Mouse (Mus musculus) embryo, embryonic 9.5 days (tissue): ENCODE measurements around the gene Rfx2.

Experiments used
- DNase-seq: peaks from one replicate; pipeline ENCODE4 v3.0.0-alpha.2; 2017; ENCODE audit errors: extremely low spot score

Rfx2 gene

GRCm38 (mm10) chr17:56780291-56780978 lies 50.4 kb downstream of the Rfx2 start:
- no peak for DNase-seq

DNA sequence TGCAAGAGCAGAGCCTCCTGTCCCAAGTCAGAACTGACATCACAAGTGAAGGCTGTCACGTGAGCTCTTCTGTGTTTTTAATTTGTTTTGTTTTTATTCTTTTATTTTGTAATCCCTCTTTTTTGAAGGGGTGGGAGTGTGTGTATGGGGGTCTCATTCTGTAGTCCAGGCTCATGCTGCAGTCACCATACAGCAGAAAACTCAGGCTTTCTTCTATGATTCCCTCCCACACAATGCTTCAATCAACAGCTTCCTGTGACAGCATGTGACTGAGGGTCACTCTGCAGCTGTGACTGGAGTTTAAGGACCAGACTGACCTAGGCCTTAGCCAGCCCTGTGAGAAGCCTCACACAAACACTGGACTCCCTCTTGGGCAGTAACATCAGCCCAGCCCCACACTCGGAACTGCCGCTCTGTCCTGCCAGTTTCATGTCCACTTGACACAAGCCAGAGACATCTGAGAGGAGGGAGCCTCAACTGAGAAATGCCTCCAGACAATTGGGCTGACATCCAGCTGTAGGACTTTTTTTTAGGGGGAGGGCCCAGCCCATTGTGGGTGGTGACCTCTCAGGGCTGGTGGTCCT lies 51.9 kb downstream of the Rfx2 start:
- DNase-seq: no peak

GRCm38 (mm10) chr17:56777568-56777967 lies 53.2 kb downstream of the Rfx2 start:
- DNase-seq: no peak

- no peak for DNase-seq
Measured at GRCm38 (mm10) chr17:56769950-56770349, 60.9 kb downstream of the Rfx2 start, which contains the start of gene Prr22. Gene Prr22, plus strand, starts transcription at chr17:56770250.

DNA sequence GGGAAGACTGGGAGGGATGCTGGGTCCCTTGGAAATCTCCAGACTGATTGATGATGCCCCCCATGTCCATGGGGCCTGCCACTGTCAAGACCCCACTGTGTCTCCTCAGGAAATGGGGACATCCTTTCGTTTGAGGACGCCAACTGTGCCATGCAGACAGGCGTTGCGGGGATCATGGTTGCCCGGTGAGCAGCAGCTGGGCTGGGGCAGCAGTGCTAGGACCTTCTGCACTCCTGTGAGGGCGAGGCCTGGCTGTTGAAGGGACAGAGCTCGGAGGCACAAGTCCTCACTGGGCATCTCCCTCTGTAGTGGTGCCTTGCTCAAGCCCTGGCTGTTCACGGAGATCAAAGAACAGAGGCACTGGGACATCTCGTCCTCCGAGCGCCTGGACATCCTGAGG lies 61.9 kb downstream of the Rfx2 start:
- no peak for DNase-seq

- no peak for DNase-seq
Measured at GRCm38 (mm10) chr17:56767531-56768135, 63.2 kb downstream of the Rfx2 start.

DNA sequence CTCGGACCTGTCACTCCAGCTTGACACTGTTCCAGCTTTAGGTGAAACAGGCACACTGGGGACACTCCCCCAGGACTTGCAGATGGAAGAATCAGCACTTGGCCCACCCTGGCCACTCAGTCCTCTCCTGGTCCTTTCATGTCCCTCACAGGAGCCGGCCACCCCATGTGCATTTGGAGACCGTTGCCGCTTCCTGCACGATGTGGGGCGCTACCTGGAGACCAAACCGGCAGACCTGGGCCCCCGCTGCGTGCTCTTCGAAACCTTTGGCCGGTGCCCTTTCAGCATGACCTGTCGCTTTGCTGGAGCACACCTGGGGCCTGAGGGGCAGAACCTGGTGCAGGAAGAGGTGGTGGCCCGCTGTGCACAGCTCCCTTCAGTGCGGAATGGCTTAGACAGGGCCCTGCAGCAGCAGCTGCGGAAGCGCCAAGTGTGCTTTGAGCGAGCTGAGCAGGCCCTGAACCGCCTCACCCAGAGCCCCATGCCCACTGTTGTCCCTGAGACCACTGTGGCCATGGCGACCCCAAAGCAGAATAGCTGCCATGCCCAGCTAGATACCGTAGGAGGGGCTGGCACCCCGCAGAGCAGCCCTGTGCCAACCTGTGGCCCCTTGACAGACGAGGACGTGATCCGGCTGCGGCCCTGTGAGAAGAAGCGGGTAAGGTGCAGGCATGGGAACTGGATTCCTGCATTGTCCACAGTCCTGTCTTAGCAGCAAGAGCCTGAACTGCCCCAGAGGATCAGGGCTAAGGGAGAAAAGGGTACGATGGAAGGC lies 64.0 kb downstream of the Rfx2 start:
- no peak for DNase-seq

DNA sequence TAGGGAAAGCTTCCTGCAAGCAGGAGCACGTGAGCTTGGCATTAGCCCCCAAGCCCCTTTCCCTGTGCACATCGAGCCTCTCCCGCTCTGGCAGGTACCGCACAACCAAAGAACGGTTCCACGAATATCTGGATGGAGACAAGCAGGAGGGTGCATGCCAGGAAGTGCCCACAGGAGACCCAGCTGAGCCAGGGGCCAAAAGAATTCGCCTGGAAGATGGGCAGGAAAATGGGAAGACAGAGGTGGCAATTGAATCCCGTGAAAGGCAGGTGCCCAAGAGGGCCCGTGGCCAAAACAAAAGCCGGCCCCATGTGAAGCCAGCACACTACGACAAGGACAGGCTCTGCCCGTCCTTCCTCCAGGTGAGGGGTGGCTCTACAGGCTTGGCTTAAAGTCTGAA lies 65.4 kb downstream of the Rfx2 start:
- no peak for DNase-seq

GRCm38 (mm10) chr17:56764474-56765354 lies 66.1 kb downstream of the Rfx2 start, which contains the start of gene Dus3l:
Gene Dus3l, plus strand, starts transcription at chr17:56764757.
- peak; percentile 93 for DNase-seq

GRCm38 (mm10) chr17:56763741-56764250 lies 67.0 kb downstream of the Rfx2 start:
- no peak for DNase-seq

DNA sequence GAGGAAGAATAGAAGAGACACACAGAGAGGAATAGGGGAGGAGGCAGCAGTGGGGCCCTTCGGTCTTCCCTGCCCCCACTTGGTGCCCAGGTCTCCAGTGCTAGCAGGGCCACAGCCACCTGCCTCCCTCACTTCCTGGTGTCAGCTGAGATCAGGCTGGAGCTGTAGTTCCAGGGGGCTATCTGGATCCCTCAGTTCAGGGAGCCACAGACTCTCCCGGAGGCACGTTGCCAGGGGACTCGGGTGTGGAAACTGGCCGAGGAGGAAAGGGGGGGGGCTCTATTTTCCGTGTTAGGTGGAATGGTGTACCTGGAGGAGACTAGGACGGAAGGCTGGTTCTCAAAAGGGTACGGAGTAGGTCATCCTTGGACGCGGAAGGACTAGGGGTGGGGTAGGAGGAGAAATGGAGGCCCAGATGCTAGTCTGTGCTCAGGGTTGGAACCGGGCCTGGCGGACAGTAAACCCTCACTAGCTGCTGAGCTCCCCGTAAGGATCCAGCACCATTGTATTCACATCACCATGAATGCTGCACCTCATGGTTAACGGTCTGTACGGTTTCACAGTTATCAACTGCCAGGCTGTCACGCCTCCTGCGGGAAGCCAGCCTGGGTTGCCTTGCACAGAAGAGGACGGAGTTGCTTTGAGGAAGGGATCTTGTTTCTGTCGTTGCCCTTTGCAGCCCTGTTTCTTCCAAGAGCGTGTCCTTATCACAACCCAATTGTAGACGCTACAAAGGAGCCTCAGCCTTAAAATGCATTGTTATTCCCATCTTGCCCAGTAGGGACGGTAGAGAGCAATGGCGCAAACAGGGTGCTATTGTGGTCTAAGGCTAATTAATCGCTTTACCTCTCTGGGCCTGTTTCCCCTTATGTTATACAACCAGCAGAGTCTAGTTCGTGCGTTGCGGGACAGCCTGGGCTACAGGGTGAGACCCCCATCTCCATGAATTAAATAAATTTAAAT lies 67.8 kb downstream of the Rfx2 start:
- DNase-seq: peak; percentile 72

DNA sequence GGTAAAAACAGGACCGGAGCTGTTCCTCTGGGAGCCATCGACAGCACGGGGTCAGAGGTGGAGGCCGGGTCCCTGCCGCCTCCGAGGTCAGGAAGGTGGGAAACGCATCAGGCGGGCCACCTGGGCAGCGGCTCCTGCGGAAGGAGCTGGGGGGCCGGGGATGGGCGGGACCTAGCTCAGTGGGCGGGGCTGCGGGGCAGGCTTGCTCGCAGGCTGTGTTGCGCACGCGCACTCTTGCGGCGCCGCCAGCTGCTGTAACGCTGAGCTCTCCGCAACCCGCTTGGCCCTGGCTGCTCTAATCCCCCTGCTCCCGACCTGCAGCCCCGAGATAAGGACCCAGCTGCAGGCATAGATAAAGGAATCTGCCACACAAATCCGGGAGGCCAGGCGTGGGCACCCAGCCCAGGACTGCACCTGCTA lies 68.8 kb downstream of the Rfx2 start:
- peak; percentile 90 for DNase-seq

DNA sequence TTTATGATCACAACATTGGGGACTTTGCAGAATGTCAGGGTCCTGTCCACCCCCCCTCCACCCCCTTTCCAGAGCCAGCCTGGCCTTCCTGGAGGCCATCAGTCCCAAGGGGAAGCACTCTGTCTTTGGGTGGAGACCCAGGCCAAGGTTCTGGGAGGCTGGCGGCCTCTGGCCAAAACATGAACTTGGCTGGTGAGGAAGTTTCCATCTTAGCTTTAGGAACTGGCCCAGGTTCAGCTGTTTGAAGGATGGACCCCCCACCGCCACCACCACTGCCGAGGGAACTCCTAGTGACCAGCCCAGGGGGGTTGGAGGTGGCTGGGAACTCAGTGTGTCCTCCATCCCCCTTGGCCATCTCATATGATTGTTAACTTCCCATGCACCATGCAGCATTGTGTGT lies 69.7 kb downstream of the Rfx2 start:
- no peak for DNase-seq

DNA sequence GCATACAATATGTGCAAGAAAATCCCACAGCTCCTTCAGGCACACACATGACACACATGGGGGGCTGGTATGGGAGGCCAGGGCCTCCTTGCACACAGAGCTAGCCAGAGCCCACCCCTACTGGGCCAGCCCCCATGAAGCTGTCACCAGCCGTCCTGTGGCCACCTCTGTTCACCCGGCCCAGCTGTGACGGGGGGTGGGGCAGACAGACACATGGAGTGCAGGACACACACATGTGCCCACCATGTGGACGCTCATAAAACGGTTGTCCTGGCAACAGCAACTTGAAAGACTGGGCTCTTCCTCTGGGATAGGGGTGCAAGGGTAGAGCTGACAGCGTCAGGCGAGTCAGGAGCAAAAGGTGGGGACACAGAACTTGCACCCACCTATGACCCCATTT lies 71.6 kb downstream of the Rfx2 start:
- no peak for DNase-seq

DNA sequence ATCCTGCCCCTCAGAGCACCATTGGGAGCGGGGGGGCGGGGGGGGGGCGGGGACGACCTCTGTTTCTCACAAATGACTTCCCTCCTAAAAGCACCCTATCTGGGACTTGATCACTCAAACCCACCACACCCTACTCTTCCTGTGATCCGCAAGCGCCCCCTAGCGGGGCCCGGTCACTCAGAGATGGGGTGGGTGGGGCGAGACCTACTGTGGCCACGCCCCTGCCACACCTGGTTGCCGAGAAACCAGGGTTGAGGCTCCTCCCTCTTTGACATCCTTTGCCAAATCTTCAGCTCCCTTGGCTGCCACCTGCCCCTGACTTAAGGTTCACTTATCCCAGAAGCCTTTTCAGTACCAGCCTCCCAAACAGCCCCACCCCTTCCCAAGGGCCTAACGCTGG lies 72.7 kb downstream of the Rfx2 start:
- peak; percentile 73 for DNase-seq

GRCm38 (mm10) chr17:56757416-56758123 lies 73.2 kb downstream of the Rfx2 start, which contains the start of gene Nrtn:
Gene Nrtn, minus strand, starts transcription at chr17:56757530.
- peak; percentile 87 for DNase-seq

GRCm38 (mm10) chr17:56756703-56757399 lies 74.0 kb downstream of the Rfx2 start:
- no peak for DNase-seq
